Mouse (Mus musculus) CH12.LX (cell line): ENCODE measurements around the gene Cib1. TPM values are rescaled to one million over a fixed set of nuclear protein-coding genes. Genes with fewer than 3 reads are reported as not detected.

Source experiments
- DNase-seq: peaks from one replicate; pipeline ENCODE4 v3.0.0-alpha.2; 2013; ENCODE audit errors: extremely low read depth
- H3K27ac ChIP-seq: 2 replicates; pipeline ENCODE4 v1.5.1; 2012; ENCODE audit warnings: low read depth, mild to moderate bottlenecking, control low read depth, moderate library complexity; ENCODE audit not compliant: insufficient read depth
- H3K27me3 ChIP-seq: replicated peaks from 2 replicates; pipeline ENCODE3; 2012; ENCODE audit warnings: inconsistent platforms
- H3K36me3 ChIP-seq, 2 experiments: replicated peaks in 1 of 2; 2 replicates each; pipeline versions ENCODE3 to v1.6.1; 2012; ENCODE audit warnings: inconsistent platforms in 1 of 2, low read length in 1 of 2, mild to moderate bottlenecking in 1 of 2, mixed read lengths in 1 of 2, moderate library complexity in 1 of 2; ENCODE audit not compliant: control insufficient read depth in 1 of 2, insufficient read depth in 1 of 2
- H3K4me1 ChIP-seq, 2 experiments: 2 replicates each; pipeline ENCODE4 v1.6.1; 2012; ENCODE audit warnings: inconsistent platforms in 1 of 2, moderate library complexity in 1 of 2; ENCODE audit not compliant: insufficient read depth in 2 of 2, control insufficient read depth in 1 of 2
- H3K4me2 ChIP-seq: 2 replicates; pipeline ENCODE4 v1.6.1; 2012; ENCODE audit warnings: low read depth, mild to moderate bottlenecking, control low read depth; ENCODE audit not compliant: poor library complexity, insufficient read depth, severe bottlenecking
- H3K4me3 ChIP-seq, 3 experiments: fragments of 150-350 bp in 1 of 3; sonication (generic) in 1 of 3; replicated peaks in 1 of 3; 2 replicates each; pipeline versions ENCODE3 to v1.5.1; 2011 to 2012; ENCODE audit warnings: low read depth in 2 of 3, low read length in 2 of 3, mild to moderate bottlenecking in 2 of 3, moderate library complexity in 2 of 3, control low read depth in 1 of 3, improper control_type of control experiment in 1 of 3, inconsistent platforms in 1 of 3, mixed read lengths in 1 of 3; ENCODE audit not compliant: poor library complexity in 1 of 3
- H3K79me2 ChIP-seq: replicated peaks from 2 replicates; pipeline ENCODE4 v1.6.1; 2012; ENCODE audit warnings: mild to moderate bottlenecking, moderate library complexity; ENCODE audit not compliant: control insufficient read depth, poor library complexity, insufficient read depth, severe bottlenecking; ENCODE audit errors: extremely low read depth
- H3K9ac ChIP-seq: 2 replicates; pipeline ENCODE4 v1.6.1; 2012; ENCODE audit warnings: low read depth, mild to moderate bottlenecking, control low read depth, moderate library complexity; ENCODE audit not compliant: insufficient read depth
- H3K9me3 ChIP-seq: replicated peaks from 2 replicates; pipeline ENCODE3; 2012; ENCODE audit warnings: low read length, inconsistent platforms, mixed read lengths
- BHLHE40 ChIP-seq: IDR thresholded peaks from 2 replicates; pipeline ENCODE4 v1.6.1; 2011; ENCODE audit warnings: mild to moderate bottlenecking, low read depth, low read length, improper control_type of control experiment
- CTCF ChIP-seq, 2 experiments: IDR thresholded peaks in 1 of 2; conservative IDR thresholded peaks in 1 of 2; 2 replicates each; pipeline ENCODE4 v1.5.1; 2011 to 2012; ENCODE audit warnings: low read depth in 2 of 2, low read length in 2 of 2, improper control_type of control experiment in 1 of 2, inconsistent platforms in 1 of 2, mild to moderate bottlenecking in 1 of 2, moderate library complexity in 1 of 2
- E2F4 ChIP-seq: IDR thresholded peaks from 2 replicates; pipeline ENCODE4 v1.6.1; 2011; ENCODE audit warnings: low read depth, low read length, improper control_type of control experiment; ENCODE audit not compliant: insufficient replicate concordance
- ELF1 ChIP-seq: IDR thresholded peaks from 2 replicates; pipeline ENCODE4 v1.6.1; 2014; ENCODE audit warnings: low read depth, mild to moderate bottlenecking, inconsistent platforms, low read length, improper control_type of control experiment
- EP300 ChIP-seq: IDR thresholded peaks from 2 replicates; pipeline ENCODE4 v1.6.1; 2011; ENCODE audit warnings: low read length, improper control_type of control experiment
- JUN ChIP-seq: IDR thresholded peaks from 2 replicates; pipeline ENCODE4 v1.6.1; 2011; ENCODE audit warnings: low read depth, mild to moderate bottlenecking, low read length, improper control_type of control experiment, moderate library complexity; ENCODE audit not compliant: insufficient read depth
- MAX ChIP-seq: IDR thresholded peaks from 2 replicates; pipeline ENCODE4 v1.6.1; 2011; ENCODE audit warnings: low read length, improper control_type of control experiment
- MAZ ChIP-seq: IDR thresholded peaks from 2 replicates; pipeline ENCODE4 v1.6.1; 2012; ENCODE audit warnings: low read depth, mild to moderate bottlenecking, inconsistent platforms, low read length, improper control_type of control experiment, moderate library complexity
- MEF2A ChIP-seq: IDR thresholded peaks from 2 replicates; pipeline ENCODE4 v1.6.1; 2014; ENCODE audit warnings: low read depth, mild to moderate bottlenecking, inconsistent platforms, low read length, improper control_type of control experiment, borderline replicate concordance
- MXI1 ChIP-seq: IDR thresholded peaks from 2 replicates; pipeline ENCODE4 v1.6.1; 2011; ENCODE audit warnings: mild to moderate bottlenecking, low read depth, low read length, improper control_type of control experiment
- MYC ChIP-seq: IDR thresholded peaks from 2 replicates; pipeline ENCODE4 v1.6.1; 2011; ENCODE audit warnings: low read depth, mild to moderate bottlenecking, improper control_type of control experiment, low read length
- NRF1 ChIP-seq: IDR thresholded peaks from 2 replicates; pipeline ENCODE4 v1.6.1; 2014; ENCODE audit warnings: low read depth, mild to moderate bottlenecking, inconsistent platforms, low read length, improper control_type of control experiment, moderate library complexity
- PAX5 ChIP-seq: IDR thresholded peaks from 2 replicates; pipeline ENCODE4 v1.6.1; 2012; ENCODE audit warnings: low read length, inconsistent platforms, mixed read lengths
- POLR2A ChIP-seq: IDR thresholded peaks from 2 replicates; pipeline ENCODE4 v1.6.1; 2011; ENCODE audit warnings: low read depth, mild to moderate bottlenecking, improper control_type of control experiment, low read length
- POLR2AphosphoS2 ChIP-seq: IDR thresholded peaks from 2 replicates; pipeline ENCODE4 v1.6.1; 2011; ENCODE audit warnings: low read depth, low read length, improper control_type of control experiment
- RAD21 ChIP-seq: IDR thresholded peaks from 2 replicates; pipeline ENCODE4 v1.6.1; 2011; ENCODE audit warnings: low read depth, mild to moderate bottlenecking, low read length, improper control_type of control experiment, moderate library complexity
- TCF12 ChIP-seq: IDR thresholded peaks from 2 replicates; pipeline ENCODE4 v1.6.1; 2014; ENCODE audit warnings: low read depth, mild to moderate bottlenecking, inconsistent platforms, low read length, improper control_type of control experiment
- UBTF ChIP-seq: IDR thresholded peaks from 2 replicates; pipeline ENCODE4 v1.6.1; 2012; ENCODE audit warnings: low read depth, mild to moderate bottlenecking, inconsistent platforms, low read length, improper control_type of control experiment, moderate library complexity
- USF1 ChIP-seq: IDR thresholded peaks from 2 replicates; pipeline ENCODE4 v1.6.1; 2014; ENCODE audit warnings: low read depth, mild to moderate bottlenecking, inconsistent platforms, low read length, improper control_type of control experiment
- ZC3H11A ChIP-seq: IDR thresholded peaks from 2 replicates; pipeline ENCODE4 v1.6.1; 2012; ENCODE audit warnings: low read depth, mild to moderate bottlenecking, inconsistent platforms, low read length, improper control_type of control experiment
- ZNF384 ChIP-seq: IDR thresholded peaks from 2 replicates; pipeline ENCODE4 v1.6.1; 2012; ENCODE audit warnings: low read depth, low read length, improper control_type of control experiment, inconsistent platforms
- dilution Hi-C: fragments of 300-500 bp; cut with MboI; formaldehyde crosslinking; loops from 2 replicates; pipeline ENCODE4 v1.14.3; 2020; ENCODE audit warnings: low sequenced_read_pairs; ENCODE audit not compliant: extremely low pct_unique_long_range_greater_than_20kb, extremely low pct_ligation_motif_present
- in situ Hi-C: fragments of 300-500 bp; cut with MboI; formaldehyde crosslinking; loops from 3 replicates; pipeline ENCODE4 v1.14.3; 2019; ENCODE audit warnings: low sequenced_read_pairs, low pct_ligation_motif_present, low pct_unique_long_range_greater_than_20kb, mixed read lengths
- polyA plus RNA-seq: library from polyadenylated mRNA; unstranded; fragments of >175 nt; gene quantifications from 2 replicates; pipeline ENCODE4 v1.2.1, GENCODE M21; 2012; ENCODE audit warnings: low read depth; ENCODE audit not compliant: insufficient read length
- total RNA-seq, 2 experiments: library from RNA; depleted of rRNA; stranded (reverse); fragments of 300-350 nt in 1 of 2; fragments of >200 nt in 1 of 2; gene quantifications; 2 replicates each; pipeline ENCODE4 v1.2.3; 2012 to 2014

Cib1 gene
- total and polyA plus RNA-seq, 3 experiments: 29.1 to 73.1 (median 48.1) TPM

- TF ChIP-seq PAX5 (no peak), JUN (no peak), RAD21 (no peak), EP300 (no peak), ZC3H11A (no peak), ELF1 (no peak), MEF2A (no peak), CTCF (conservative IDR thresholded peaks at IDR 0.05 in 1 of 2, IDR thresholded peaks at IDR 0.05 in 1 of 2; ENCODE audit: low read depth in 2 of 2, low read length in 2 of 2) (no peak), NRF1 (no peak), ZNF384 (no peak), MYC (no peak), POLR2A (no peak), E2F4 (no peak), UBTF (no peak), MAZ (no peak), USF1 (no peak), MXI1 (no peak), TCF12 (no peak), POLR2AphosphoS2 (no peak), MAX (no peak)
- no peak for DNase-seq
- H3K9ac ChIP-seq: no peak overlapping the region
- no peak overlapping the region for H3K4me2 ChIP-seq
- peaks cover 26 to 74% of the 10 kb centered on the region in 2 experiments for H3K4me1 ChIP-seq
- peaks cover 14% of the 10 kb centered on the region for H3K79me2 ChIP-seq
- no peak overlapping the region for H3K4me3 ChIP-seq
- no peak overlapping the region for H3K27ac ChIP-seq
- in situ Hi-C loops (loop anchor here (5.0 kb wide), 1 partner anchor 33 kb away; no protein-coding TSS in a partner anchor), dilution Hi-C loops (no loop called here)
- no peaks in the 10 kb centered on the region for H3K9me3 ChIP-seq
- peaks cover 0 to under 1% of the 10 kb centered on the region in 2 experiments for H3K36me3 ChIP-seq
- peaks cover 3% of the 10 kb centered on the region for H3K27me3 ChIP-seq
Measured at GRCm38 (mm10) chr7:80195146-80195545, 37.5 kb downstream of the Cib1 start.

- no peak overlapping the region for H3K4me2 ChIP-seq
- peaks cover 28 to 73% of the 10 kb centered on the region in 2 experiments for H3K4me1 ChIP-seq
- DNase-seq: no peak
- H3K79me2 ChIP-seq: peaks cover 4% of the 10 kb centered on the region
- H3K27ac ChIP-seq: peak overlapping the region; percentile 3; the same call in 1 of the 2 replicates
- dilution Hi-C loops (no loop called here), in situ Hi-C loops (no loop called here)
- no peak overlapping the region for H3K9ac ChIP-seq
- no peak overlapping the region for H3K4me3 ChIP-seq
- peaks cover 3% of the 10 kb centered on the region for H3K27me3 ChIP-seq
- H3K36me3 ChIP-seq: no peaks in the 10 kb centered on the region
- TF ChIP-seq BHLHE40 (peak; percentile 46; the same call in 1 of the 2 replicates), MAX (no peak)
- no peaks in the 10 kb centered on the region for H3K9me3 ChIP-seq
Measured at GRCm38 (mm10) chr7:80193941-80194739, 38.5 kb downstream of the Cib1 start.
